Mouse (Mus musculus) CD4-positive helper T cell, adult 2 months (primary cell): ENCODE results near the gene Tapt1.

Experiments used
- DNase-seq: peaks from one replicate; pipeline ENCODE4 v3.0.0-alpha.2; 2012; ENCODE audit warnings: low read depth, missing footprints, low spot score

The Tapt1 gene

GRCm38 (mm10) chr5:44234606-44235005, 8.2 kb upstream of the Tapt1 start:
- DNase-seq, result no peak

DNA sequence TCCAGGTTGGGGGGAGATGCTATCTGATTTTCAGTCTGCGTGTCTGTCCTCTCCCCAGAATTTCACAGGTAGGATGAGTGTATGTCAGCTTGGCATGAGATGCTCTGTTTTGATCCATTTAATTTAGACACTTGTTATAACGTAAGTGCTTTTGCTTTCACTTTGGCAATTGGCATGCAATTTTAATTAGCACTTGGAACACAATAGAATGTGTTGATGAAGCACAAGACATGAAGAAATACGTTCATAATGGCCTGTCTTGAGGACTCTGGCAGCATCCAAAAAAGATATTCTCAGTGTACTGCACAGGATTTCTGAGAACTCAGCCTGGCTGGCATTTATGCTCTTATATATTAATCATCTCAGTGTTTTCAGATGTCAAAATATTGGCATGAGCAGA, 7.5 kb upstream of the Tapt1 start:
- DNase-seq, result no peak

DNA sequence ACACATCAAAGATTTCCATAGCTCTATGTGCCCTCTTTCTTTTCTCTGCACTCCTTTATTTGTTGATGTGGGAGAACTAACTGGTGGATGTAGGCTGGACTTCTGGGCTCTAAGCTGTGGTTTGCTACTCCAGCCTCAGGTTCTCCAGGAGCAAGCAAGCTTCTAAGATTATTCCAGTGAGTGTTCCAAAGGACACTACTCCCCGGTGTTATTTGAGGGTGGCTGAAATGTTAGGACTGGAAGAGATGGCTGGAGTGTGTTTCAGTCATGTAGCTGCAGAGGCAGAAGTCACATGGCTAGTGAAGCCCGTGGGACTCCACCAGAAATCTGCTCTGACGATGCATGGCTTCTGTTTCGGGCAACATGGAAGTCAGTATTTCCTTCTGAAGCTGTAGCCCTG, 2.3 kb upstream of the Tapt1 start:
- DNase-seq, result no peak

- no peak for DNase-seq
Observed at GRCm38 (mm10) chr5:44228323-44228722, 1.9 kb upstream of the Tapt1 start.

- no peak for DNase-seq
Observed at GRCm38 (mm10) chr5:44227462-44227840, 1.0 kb upstream of the Tapt1 start.

DNA sequence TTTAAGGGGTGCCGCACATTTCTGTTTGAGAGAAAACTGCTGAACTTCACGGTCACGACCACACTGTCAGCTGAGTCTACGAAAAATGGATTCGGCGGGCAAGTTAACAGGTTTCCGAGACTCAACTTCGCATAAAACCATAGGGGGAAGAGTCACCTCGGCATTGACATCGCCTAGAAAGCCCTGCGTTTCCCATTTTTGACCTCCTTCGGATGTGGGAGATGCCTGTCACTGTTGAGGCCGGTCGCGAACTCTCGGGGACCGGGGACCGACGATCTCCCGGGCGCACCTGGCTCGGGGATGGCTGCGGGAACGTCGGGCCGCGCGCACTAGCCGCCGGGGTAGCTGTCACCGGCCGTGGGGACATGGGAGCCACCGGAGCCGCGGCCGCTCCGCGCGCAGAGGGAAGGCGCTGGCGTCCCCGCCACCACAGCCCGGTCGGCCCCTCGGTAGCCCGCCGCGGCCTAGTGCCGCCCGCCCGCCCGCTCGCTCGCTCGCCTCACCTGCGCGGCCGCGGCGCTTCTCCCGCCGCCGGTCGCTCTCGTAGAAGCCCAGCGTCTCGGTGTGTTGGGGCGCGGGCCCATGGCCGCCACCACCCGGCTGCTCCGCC, 410 bp downstream of the Tapt1 start:
- DNase-seq, result peak; percentile 56

GRCm38 (mm10) chr5:44224916-44225600, 1.4 kb downstream of the Tapt1 start:
- peak; percentile 13 for DNase-seq

DNA sequence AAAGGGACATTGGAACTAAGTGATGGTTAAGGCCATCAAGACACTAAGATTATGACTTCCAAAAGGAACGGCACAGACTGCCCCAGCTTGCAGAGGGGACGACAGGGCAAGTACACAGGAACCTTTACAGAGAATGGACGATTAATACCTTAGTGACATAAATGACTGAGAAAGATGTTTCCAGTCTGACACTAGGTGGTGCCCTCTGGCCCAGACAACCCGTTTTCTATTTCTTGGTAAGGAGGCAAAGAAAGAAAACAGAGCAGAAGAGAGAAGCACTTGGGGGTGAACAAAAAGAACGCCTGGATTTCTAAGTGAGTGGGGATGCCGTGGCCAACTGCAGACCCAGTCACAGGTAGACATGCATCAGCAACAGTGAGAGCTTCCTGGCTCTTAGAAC, 2.2 kb downstream of the Tapt1 start:
- peak; percentile 65 for DNase-seq

GRCm38 (mm10) chr5:44223341-44223881, 3.0 kb downstream of the Tapt1 start:
- DNase-seq, result peak; percentile 45

GRCm38 (mm10) chr5:44220430-44220829, 6.0 kb downstream of the Tapt1 start:
- peak; percentile 70 for DNase-seq

GRCm38 (mm10) chr5:44219871-44220270, 6.6 kb downstream of the Tapt1 start:
- no peak for DNase-seq

GRCm38 (mm10) chr5:44218483-44218882, 7.9 kb downstream of the Tapt1 start:
- no peak for DNase-seq

- DNase-seq, result peak; percentile 33
Observed at GRCm38 (mm10) chr5:44217685-44218041, 8.8 kb downstream of the Tapt1 start.

GRCm38 (mm10) chr5:44217041-44217684, 9.3 kb downstream of the Tapt1 start:
- DNase-seq, result no peak

GRCm38 (mm10) chr5:44215118-44215517, 11.3 kb downstream of the Tapt1 start:
- DNase-seq, result no peak

GRCm38 (mm10) chr5:44214025-44214424, 12.4 kb downstream of the Tapt1 start:
- no peak for DNase-seq

DNA sequence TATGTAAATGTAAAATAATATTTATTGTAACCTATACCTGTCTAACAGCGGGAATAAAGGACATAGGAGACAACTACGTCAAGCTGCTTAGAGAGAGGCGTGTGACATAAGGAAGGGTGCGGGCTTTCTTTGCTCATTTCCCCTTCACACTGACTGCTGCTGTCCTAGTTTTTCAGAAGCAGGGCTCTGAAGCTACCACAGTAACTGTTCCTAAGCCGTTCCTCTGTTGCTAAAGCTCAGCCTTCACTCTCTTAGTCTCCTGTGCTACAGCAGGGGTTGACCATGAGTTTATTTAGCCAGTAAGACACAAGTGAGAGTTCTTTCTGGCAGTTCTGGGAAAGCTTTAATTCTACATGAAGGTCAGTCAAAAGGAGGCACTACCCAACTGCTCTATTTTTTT, 13.0 kb downstream of the Tapt1 start:
- no peak for DNase-seq

- DNase-seq, result no peak
Observed at GRCm38 (mm10) chr5:44211818-44212465, 14.5 kb downstream of the Tapt1 start.

DNA sequence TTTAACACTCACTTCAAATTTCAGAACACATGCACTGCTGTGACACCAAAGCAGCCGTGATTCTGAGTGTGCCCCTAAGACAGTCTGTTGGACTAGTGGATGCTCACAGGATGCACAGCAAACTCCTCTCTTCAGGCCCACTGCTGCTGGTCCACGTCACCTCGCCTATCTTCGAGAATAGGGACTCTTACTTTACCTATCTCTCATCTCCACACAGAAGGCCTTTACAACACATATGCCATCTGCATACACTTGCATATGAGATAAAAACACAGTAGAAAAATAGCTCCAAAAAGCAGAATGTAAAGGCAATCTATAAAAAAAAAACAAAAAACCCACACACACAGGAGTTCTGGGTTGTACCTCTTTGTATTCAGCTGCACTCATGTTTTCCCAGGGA, 19.1 kb downstream of the Tapt1 start:
- DNase-seq, result no peak

DNA sequence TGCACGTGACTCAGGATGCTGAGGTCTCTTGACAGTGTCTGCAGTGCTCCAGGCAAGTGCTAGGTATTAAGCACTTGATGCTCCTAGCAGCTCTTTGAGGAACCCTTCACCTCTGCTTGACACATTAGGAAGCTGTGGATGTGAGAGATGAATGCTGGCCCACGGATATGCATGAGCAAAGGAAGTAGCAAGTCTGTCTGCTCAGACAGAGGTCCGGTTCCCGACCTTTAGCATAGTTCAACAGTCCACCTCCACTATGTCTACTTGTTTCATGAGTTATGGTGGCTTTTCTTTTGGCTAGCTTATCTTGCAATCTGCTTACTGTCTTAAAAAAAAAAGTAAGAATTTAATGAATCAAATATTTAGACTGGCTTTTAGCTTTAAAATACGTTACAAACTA, 19.8 kb downstream of the Tapt1 start:
- no peak for DNase-seq

DNA sequence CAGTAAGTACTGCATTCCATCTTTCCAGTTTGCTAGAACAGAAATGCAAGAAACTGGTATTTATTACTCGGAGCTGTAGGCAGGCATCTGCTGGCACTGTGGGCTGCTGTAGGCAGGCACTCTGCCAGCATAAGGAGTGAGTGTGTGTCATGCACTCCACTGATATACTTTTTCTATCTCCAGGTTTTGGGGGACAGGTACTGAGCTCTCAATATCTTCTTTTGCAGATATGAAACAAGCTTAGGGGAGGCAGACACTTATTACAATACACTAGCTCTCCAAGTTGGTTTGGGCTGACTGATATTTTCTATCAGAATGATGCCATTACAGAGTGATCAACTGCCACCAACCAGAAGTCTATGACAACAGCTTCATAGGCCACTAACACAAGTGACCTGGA, 23.0 kb downstream of the Tapt1 start:
- no peak for DNase-seq

- DNase-seq, result no peak
Observed at GRCm38 (mm10) chr5:44201665-44202064, 24.8 kb downstream of the Tapt1 start.
